Mouse (Mus musculus) stomach, embryonic 15.5 days (tissue): ENCODE results near the gene Egfr. TPM values are rescaled to one million over a fixed set of nuclear protein-coding genes. Genes with fewer than 3 reads are reported as not detected.

Experiments
- ATAC-seq: fragments of 200-750 bp; cut with Nextera tagmentation; 2 replicates; pipeline ENCODE4 v1.8.0; 2017; ENCODE audit warnings: low read depth, moderate number of reproducible peaks, moderate TSS enrichment; ENCODE audit not compliant: insufficient read depth, low FRiP score
- H3K27ac ChIP-seq: fragments of 300-500 bp; sonication (generic); 2 replicates; pipeline ENCODE4 v1.5.1; 2015; ENCODE audit warnings: mild to moderate bottlenecking, inconsistent platforms
- H3K27me3 ChIP-seq: fragments of 300-500 bp; sonication (generic); replicated peaks from 2 replicates; pipeline ENCODE4 v1.6.1; 2015; ENCODE audit warnings: inconsistent platforms
- H3K36me3 ChIP-seq: fragments of 300-500 bp; sonication (generic); 2 replicates; pipeline ENCODE4 v1.6.1; 2015; ENCODE audit warnings: inconsistent platforms
- H3K4me1 ChIP-seq: fragments of 300-500 bp; sonication (generic); 2 replicates; pipeline ENCODE4 v1.6.1; 2015; ENCODE audit warnings: inconsistent platforms
- H3K4me2 ChIP-seq: fragments of 300-500 bp; sonication (generic); 2 replicates; pipeline ENCODE4 v1.6.1; 2015; ENCODE audit warnings: mild to moderate bottlenecking, inconsistent platforms
- H3K4me3 ChIP-seq: fragments of 300-500 bp; sonication (generic); replicated peaks from 2 replicates; pipeline ENCODE4 v1.5.1; 2015; ENCODE audit warnings: inconsistent platforms
- H3K9ac ChIP-seq: fragments of 300-500 bp; sonication (generic); 2 replicates; pipeline ENCODE4 v1.6.1; 2015; ENCODE audit warnings: inconsistent platforms
- H3K9me3 ChIP-seq: fragments of 300-500 bp; sonication (generic); 2 replicates; pipeline ENCODE4 v1.6.1; 2016; ENCODE audit warnings: inconsistent platforms
- WGBS: fragments of 180-500 bp; shearing (Covaris S2); methylation state at CpG from one replicate; pipeline ENCODE4 v1.1.7; 2015; 5-methylcytosine and 5-hydroxymethylcytosine counted together
- polyA plus RNA-seq: library from polyadenylated mRNA; unstranded; fragments of >200 nt; fragmentation: Nextera tagmentation; extraction: Ambion mirVana; gene quantifications from 2 replicates; pipeline ENCODE4 v1.2.1, GENCODE M21; 2015

Egfr gene
- polyA plus RNA-seq, 1 experiment from 2014 or later, result 18.5 TPM

DNA sequence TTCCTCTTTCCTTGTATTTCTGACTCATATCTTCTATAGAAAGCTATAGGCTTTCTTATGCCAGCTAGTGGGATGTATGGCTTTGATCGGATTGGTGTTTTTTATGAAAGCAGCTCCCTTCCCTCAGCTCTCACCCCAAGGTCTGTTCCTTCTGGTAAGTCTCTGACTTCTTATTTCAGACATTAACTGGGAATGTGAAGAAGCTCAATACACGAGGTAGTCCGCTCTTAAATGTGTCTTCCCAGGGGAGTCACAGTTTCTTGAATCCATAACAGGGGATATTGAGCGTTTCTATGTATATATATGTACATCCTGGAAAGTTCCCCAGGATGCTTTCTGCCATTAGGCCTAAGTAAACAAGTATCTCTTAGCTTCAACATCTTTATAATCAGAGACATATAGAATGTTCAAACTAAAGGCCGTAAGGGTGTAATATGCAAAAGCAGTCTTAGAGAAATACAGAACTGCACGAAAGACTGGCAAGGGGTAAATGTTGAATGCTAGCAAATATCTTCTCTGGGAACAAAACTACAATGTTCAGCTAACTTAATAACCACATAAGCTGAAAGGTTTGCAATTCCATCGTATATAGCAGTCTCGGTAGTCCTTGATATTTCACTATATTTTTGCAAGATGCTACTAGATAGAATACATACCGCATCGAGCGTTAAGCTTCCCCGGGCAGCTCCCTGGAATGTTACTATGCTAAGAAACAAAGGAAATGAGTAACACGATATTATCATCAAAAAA is 198.4 kb downstream of the Egfr start:
- H3K36me3 ChIP-seq, result no peaks in the 10 kb centered on the region
- no peaks in the 10 kb centered on the region for H3K9me3 ChIP-seq
- no peak; the same call in 1 of the 2 replicates for ATAC-seq
- H3K27me3 ChIP-seq, result no peaks in the 10 kb centered on the region
- H3K9ac ChIP-seq, result peak overlapping the region; percentile 14; the same call in 1 of the 2 replicates
- peak overlapping the region; percentile 53 for H3K4me2 ChIP-seq
- no peaks in the 10 kb centered on the region for H3K4me1 ChIP-seq
- no peak overlapping the region; the same call in 1 of the 2 replicates for H3K27ac ChIP-seq
- H3K4me3 ChIP-seq, result peak overlapping the region; percentile 58
- 32% methylated on average over 13 of the region's 13 CpGs for WGBS

DNA sequence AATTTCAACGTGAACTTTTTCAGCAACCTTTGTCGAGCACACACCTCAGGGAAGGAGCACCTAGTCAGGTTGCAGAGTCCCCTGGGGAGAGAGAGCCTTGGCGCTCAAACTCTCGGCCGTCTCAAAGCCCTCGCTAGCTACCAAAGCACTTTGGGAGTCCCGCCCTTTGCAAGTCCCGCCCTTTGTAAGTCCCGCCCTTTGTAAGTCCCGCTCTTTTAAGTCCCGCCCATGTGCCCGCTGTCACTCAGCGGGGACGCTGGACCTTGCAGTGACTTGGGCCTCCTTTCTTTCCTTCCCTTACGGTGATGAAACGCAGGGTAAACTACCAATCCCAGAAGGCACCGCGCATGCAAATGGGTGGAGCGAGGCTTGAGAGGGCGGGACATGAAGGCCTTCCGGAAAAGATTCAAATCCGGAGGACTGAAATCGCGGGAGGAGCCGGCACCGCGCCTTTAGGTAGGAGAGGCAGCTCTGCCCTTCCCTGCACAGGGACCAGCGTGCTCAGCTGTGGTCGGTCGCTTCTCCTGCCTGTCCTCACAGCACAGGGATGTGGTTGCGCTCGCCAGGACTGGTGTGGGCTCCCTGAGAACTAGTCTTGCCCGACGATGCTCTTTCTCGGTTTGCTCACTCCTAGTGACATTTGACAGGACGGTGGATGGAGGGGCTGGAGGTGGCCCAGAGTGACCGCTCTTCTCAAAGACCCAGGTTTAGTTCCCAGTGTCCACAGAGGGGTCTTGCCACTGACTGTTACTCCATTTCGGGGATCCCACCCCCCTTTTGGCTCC is 199.2 kb downstream of the Egfr start, which contains the start of gene Fbxo48:
Fbxo48 (plus strand) TSS at position 400 of the 785 bp plus-strand sequence.
- peak within 1 kb of the TSS; percentile 38; the same call in 1 of the 2 replicates for H3K27ac ChIP-seq
- under 1% methylated on average over 38 of the region's 38 CpGs for WGBS
- H3K4me2 ChIP-seq, result peak within 1 kb of the TSS; percentile 65
- H3K4me1 ChIP-seq, result no peaks in the 10 kb centered on the region
- peak within 1 kb of the TSS; percentile 19 for H3K9ac ChIP-seq
- H3K4me3 ChIP-seq, result peak within 1 kb of the TSS; percentile 58
- no peaks in the 10 kb centered on the region for H3K27me3 ChIP-seq
- H3K9me3 ChIP-seq, result no peaks in the 10 kb centered on the region
- H3K36me3 ChIP-seq, result no peaks in the 10 kb centered on the region
- peak; percentile 100 for ATAC-seq

DNA sequence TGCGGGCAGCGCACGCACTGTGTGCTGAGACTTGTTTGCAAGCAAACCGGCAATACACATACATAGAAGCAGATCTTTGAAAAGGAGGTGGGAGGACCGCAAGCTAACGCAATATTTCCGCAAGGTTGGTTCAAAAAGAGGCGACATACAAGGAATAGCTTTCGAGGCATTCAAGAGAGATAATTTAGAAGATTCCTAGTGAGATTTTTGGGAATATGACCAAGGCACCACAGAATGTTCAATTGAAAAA is 199.7 kb downstream of the Egfr start:
- Histone ChIP-seq H3K9ac (peak overlapping the region; percentile 19), H3K36me3 (peaks cover 4% of the 10 kb centered on the region; the same call in 1 of the 2 replicates), H3K4me1 (no peaks in the 10 kb centered on the region), H3K27ac (no peak overlapping the region), H3K4me2 (peak overlapping the region; percentile 65), H3K27me3 (no peaks in the 10 kb centered on the region), H3K4me3 (peak overlapping the region; percentile 58), H3K9me3 (no peaks in the 10 kb centered on the region)
- no peak for ATAC-seq
- WGBS, result 2% methylated on average over 9 of the region's 9 CpGs

DNA sequence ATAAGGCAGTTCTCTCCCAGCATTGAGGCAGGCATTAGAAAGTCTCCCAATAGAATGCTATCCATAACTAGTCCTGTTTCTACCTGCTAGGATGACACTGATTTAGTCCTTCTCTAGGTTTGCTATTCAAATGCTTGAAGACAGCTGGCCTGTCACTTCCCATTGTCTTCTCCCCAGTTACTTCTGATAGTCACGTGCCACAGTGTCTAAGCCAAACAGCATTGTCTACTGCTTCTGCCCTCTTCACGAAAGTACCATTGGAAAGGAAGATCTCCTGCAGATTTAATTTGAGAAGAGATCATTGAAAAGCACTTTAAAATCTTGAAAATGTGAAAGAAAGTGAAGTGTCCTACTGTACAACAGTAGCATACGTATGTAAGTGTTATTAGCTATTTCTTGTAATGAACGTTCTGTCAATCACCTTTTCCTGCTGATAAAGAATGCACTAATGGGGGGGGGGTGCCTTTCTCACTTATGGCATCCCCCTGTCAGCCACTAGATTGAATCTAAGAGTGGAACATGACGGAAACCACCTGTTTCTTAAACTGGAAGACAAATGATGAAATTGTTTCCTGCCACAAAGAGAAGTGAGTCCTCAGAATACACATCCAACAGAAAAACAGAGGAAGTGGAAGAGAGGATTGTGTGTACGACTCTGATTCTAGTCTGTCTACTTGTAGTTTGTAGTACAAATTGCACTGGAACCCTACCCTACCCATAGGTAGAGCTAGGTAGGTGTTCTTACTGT is 204.3 kb downstream of the Egfr start:
- Histone ChIP-seq H3K27ac (no peak overlapping the region), H3K9ac (no peak overlapping the region), H3K4me2 (no peak overlapping the region), H3K27me3 (no peaks in the 10 kb centered on the region), H3K4me1 (no peaks in the 10 kb centered on the region), H3K36me3 (peaks cover 5% of the 10 kb centered on the region; the same call in 1 of the 2 replicates), H3K9me3 (no peaks in the 10 kb centered on the region), H3K4me3 (no peak overlapping the region)
- ATAC-seq, result no peak
- WGBS, result 74% methylated on average over 6 of the region's 6 CpGs

DNA sequence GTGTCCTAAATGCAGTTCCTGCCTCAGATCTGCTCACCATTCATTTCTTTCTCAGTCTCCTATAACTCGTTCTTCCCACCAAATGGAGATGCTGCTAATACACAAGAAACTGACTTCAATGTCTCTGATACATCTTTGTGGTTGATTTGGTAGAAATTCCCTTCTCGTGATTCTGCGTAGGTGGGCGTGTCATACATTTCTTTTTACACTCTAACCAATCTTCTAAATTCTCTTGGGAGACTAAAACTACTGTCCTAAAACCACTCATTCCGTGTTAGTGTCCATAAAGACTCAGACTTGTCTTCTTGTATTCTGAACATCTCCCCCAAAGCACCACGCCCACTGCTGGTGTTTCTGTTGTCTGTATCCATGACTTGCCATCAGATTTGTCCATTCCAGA is 205.0 kb downstream of the Egfr start:
- Histone ChIP-seq H3K4me3 (no peak overlapping the region), H3K36me3 (peaks cover 5% of the 10 kb centered on the region; the same call in 1 of the 2 replicates), H3K27me3 (no peaks in the 10 kb centered on the region), H3K9ac (no peak overlapping the region), H3K27ac (no peak overlapping the region), H3K9me3 (no peaks in the 10 kb centered on the region), H3K4me2 (no peak overlapping the region), H3K4me1 (no peaks in the 10 kb centered on the region)
- WGBS, result 88% methylated on average over 6 of the region's 6 CpGs
- ATAC-seq, result no peak

DNA sequence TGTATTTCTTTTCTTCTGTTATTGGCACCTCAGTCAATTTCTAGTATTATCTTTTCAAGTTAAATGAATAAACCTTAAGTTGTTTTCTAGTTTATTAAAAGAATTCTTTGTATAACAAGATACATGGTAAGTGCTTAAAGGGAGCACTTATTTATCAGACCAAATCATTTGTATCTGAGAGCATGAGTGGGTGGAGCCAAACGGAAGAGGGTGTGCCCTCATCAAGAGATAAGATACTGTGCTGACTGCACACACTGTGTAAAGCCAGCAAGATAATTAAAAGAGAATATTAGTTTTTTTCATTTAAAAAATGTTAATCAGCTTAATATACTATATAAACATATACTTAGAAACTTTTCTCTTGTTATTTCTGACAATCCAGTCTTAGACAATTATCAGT is 206.5 kb downstream of the Egfr start:
- 65% methylated on average over 1 of the region's 1 CpGs for WGBS
- Histone ChIP-seq H3K27me3 (no peaks in the 10 kb centered on the region), H3K4me1 (no peaks in the 10 kb centered on the region), H3K9me3 (no peaks in the 10 kb centered on the region), H3K36me3 (peaks cover 5% of the 10 kb centered on the region; the same call in 1 of the 2 replicates), H3K4me3 (no peak overlapping the region), H3K27ac (no peak overlapping the region), H3K9ac (no peak overlapping the region), H3K4me2 (no peak overlapping the region)
- no peak; the same call in 1 of the 2 replicates for ATAC-seq

Other genes with a start within 250 kb of the Egfr start
- gene Sec61g, start 243.7 kb upstream of the Egfr start, polyA plus RNA-seq, result 32.7 and 42.9 TPM in 2 replicates
- 1.4 and 1.7 TPM in 2 replicates for gene Fbxo48, start 199.2 kb downstream of the Egfr start, polyA plus RNA-seq